Mouse (Mus musculus) spleen, adult 10 weeks (tissue): Measurements from ENCODE around the gene Gm21812. TPM values are rescaled to one million over a fixed set of nuclear protein-coding genes. Genes with fewer than 3 reads are reported as not detected.

Experiments used
- polyA plus RNA-seq: library from polyadenylated mRNA; stranded (reverse); fragments of 350-450 nt; fragmentation: Illumina TruSeq; extraction: RNeasy Lipid Tissue Mini Kit (QIAGEN cat#74804); gene quantifications from one replicate; pipeline ENCODE4 v1.2.3, GENCODE M21; 2015; ENCODE audit warnings: low replicate concordance; ENCODE audit not compliant: insufficient read depth

Gm21812 gene
- not detected for polyA plus RNA-seq

DNA sequence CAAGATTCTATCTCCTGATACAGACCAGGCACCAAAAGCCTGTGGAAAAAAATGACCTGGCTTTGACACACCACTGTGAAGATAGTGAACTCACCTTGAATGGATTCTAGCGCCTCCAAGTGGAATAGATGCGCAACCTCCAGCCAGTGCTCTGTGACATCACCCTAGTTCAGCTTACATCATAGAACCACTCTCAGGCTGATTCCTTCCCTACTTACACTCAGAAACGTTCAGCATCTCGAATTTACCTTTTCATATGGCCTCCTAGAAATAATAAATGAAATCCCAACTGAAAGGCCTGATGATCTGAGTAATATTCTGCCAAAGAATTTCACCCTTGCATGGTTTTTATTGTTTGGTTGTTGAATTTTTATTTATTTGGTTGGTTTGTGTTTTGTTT, at the start of gene Gm21812:
Gene Gm21812, minus strand, starts transcription at position 101 of the 400 bp plus-strand sequence.

Other genes starting within 250 kb of the Gm21812 start
- gene Gm21292, start 213.3 kb downstream of the Gm21812 start, polyA plus RNA-seq: not detected
- not detected for gene Gm21721, start 145.0 kb downstream of the Gm21812 start, polyA plus RNA-seq
- gene Gm21874, start 69.0 kb upstream of the Gm21812 start, polyA plus RNA-seq: not detected